Mouse (Mus musculus): ENCODE data around the gene Tmem94. TPM values are rescaled to one million over a fixed set of nuclear protein-coding genes. Genes with fewer than 3 reads are reported as not detected.

Tmem94 gene
- polyA plus RNA-seq, 1 experiment: 42.0 TPM

DNA sequence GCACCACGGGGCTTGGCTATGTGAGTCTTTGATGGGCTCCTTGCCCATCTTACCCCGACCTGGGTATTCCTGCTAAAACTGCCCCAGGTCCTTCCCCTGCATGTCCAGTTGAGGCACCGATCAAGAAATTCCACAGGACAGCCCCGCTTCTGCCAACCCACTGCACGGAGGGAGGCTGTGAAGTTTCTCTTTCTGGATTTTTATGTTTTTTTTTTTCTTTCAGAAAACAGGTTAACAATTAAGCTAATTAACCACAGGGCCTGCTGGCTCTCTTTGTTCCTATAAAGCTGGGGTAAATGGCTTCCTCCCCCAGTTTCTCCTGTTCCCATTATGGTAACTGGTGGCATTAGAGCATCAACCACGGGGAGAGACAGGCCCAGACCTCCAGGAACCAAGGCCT lies 68.8 kb downstream of the Tmem94 start:
- no peak for DNase-seq (ENCODE audit: low read depth in 1 of 2, low spot score in 2 of 2)
- Histone ChIP-seq H3K4me1 (ENCODE audit: control insufficient read depth, insufficient read depth, insufficient read length) (no peaks in the 10 kb centered on the region; the same call in 1 of the 2 replicates), H3K27ac (ENCODE audit: insufficient read depth, low read length) (no peak overlapping the region), H3K27me3 (ENCODE audit: control insufficient read depth, insufficient read depth, low read length) (no peaks in the 10 kb centered on the region), H3K36me3 (ENCODE audit: control insufficient read depth, insufficient read depth, low read length) (no peaks in the 10 kb centered on the region), H3K4me3 (ENCODE audit: extremely low read depth, insufficient read depth, insufficient read length) (no peak overlapping the region)
- TF ChIP-seq CTCF (IDR thresholded peaks at IDR 0.05; ENCODE audit: extremely low read depth, insufficient read depth, insufficient read length, insufficient replicate concordance) (no peak), POLR2A (IDR thresholded peaks at IDR 0.05; ENCODE audit: low read depth, low read length) (no peak)
- 85% methylated on average over 6 of the region's 6 CpGs for WGBS

- TF ChIP-seq CTCF (IDR thresholded peaks at IDR 0.05; ENCODE audit: extremely low read depth, insufficient read depth, insufficient read length, insufficient replicate concordance) (no peak), POLR2A (IDR thresholded peaks at IDR 0.05; ENCODE audit: low read depth, low read length) (no peak)
- Histone ChIP-seq H3K36me3 (ENCODE audit: control insufficient read depth, insufficient read depth, low read length) (no peaks in the 10 kb centered on the region), H3K27ac (ENCODE audit: insufficient read depth, low read length) (no peak overlapping the region), H3K4me3 (ENCODE audit: extremely low read depth, insufficient read depth, insufficient read length) (no peak overlapping the region), H3K4me1 (ENCODE audit: control insufficient read depth, insufficient read depth, insufficient read length) (no peaks in the 10 kb centered on the region), H3K27me3 (ENCODE audit: control insufficient read depth, insufficient read depth, low read length) (no peaks in the 10 kb centered on the region)
- WGBS: 83% methylated on average over 11 of the region's 11 CpGs
- no peak for DNase-seq (ENCODE audit: low read depth in 1 of 2, low spot score in 2 of 2)
Observed at GRCm38 (mm10) chr11:115836656-115837395, 71.6 kb downstream of the Tmem94 start.

DNA sequence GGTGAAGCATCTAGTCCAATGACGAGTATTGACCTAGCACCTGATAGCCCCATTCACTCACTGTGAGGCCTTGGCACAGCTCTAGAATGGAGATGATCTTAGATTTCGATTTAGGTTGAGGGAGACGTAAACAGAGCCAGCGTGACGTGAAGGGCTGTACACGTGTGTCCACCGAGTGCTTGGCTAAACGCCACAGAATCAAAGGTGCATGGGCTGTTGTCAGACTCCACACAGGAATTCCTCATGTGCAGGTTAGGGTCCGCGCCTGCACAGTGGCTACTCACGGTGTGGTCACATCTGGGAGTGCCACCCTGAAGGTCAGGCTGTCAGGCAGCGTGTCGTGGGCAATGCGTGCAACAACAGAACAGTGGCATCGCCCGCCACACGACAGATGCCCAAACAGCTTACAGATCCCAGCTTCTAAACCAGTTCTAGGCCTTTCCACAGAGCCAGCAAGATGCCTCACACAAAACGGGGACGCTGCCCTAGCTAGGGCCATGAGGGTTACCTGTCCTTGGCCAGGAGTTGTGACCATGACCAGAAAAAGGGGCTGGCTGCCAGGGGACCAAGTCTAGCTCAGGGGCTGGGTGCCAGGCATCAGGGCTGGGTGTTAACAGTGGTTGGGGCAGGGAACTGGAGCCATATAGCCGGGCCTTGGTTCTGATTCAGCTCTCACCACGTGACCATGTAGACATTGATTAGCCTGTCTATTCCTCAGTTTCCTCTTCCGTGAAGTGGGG lies 72.5 kb downstream of the Tmem94 start:
- Histone ChIP-seq H3K4me3 (ENCODE audit: extremely low read depth, insufficient read depth, insufficient read length) (no peak overlapping the region), H3K27me3 (ENCODE audit: control insufficient read depth, insufficient read depth, low read length) (no peaks in the 10 kb centered on the region), H3K36me3 (ENCODE audit: control insufficient read depth, insufficient read depth, low read length) (no peaks in the 10 kb centered on the region), H3K27ac (ENCODE audit: insufficient read depth, low read length) (no peak overlapping the region), H3K4me1 (ENCODE audit: control insufficient read depth, insufficient read depth, insufficient read length) (no peaks in the 10 kb centered on the region)
- WGBS: 94% methylated on average over 22 of the region's 22 CpGs
- TF ChIP-seq CTCF (IDR thresholded peaks at IDR 0.05; ENCODE audit: extremely low read depth, insufficient read depth, insufficient read length, insufficient replicate concordance) (no peak), POLR2A (IDR thresholded peaks at IDR 0.05; ENCODE audit: low read depth, low read length) (no peak)
- no peak for DNase-seq (ENCODE audit: low read depth in 1 of 2, low spot score in 2 of 2)

- Histone ChIP-seq H3K4me3 (ENCODE audit: extremely low read depth, insufficient read depth, insufficient read length) (no peak overlapping the region), H3K27ac (ENCODE audit: insufficient read depth, low read length) (no peak overlapping the region), H3K4me1 (ENCODE audit: control insufficient read depth, insufficient read depth, insufficient read length) (no peaks in the 10 kb centered on the region), H3K36me3 (ENCODE audit: control insufficient read depth, insufficient read depth, low read length) (no peaks in the 10 kb centered on the region; the same call in 1 of the 2 replicates), H3K27me3 (ENCODE audit: control insufficient read depth, insufficient read depth, low read length) (no peaks in the 10 kb centered on the region)
- WGBS: 46% methylated on average over 4 of the region's 4 CpGs
- no peak for DNase-seq (ENCODE audit: low read depth in 1 of 2, low spot score in 2 of 2)
- TF ChIP-seq CTCF (IDR thresholded peaks at IDR 0.05; ENCODE audit: extremely low read depth, insufficient read depth, insufficient read length, insufficient replicate concordance): no peak
- TF ChIP-seq POLR2A (IDR thresholded peaks at IDR 0.05; ENCODE audit: low read depth, low read length): no peak
Observed at GRCm38 (mm10) chr11:115838895-115839311, 73.7 kb downstream of the Tmem94 start.

- Histone ChIP-seq H3K27ac (ENCODE audit: insufficient read depth, low read length) (no peak overlapping the region), H3K4me3 (ENCODE audit: extremely low read depth, insufficient read depth, insufficient read length) (no peak overlapping the region), H3K4me1 (ENCODE audit: control insufficient read depth, insufficient read depth, insufficient read length) (no peaks in the 10 kb centered on the region), H3K27me3 (ENCODE audit: control insufficient read depth, insufficient read depth, low read length) (no peaks in the 10 kb centered on the region), H3K36me3 (ENCODE audit: control insufficient read depth, insufficient read depth, low read length) (peaks cover 2% of the 10 kb centered on the region; the same call in 1 of the 2 replicates)
- no peak for DNase-seq (ENCODE audit: low read depth in 1 of 2, low spot score in 2 of 2)
- TF ChIP-seq CTCF (IDR thresholded peaks at IDR 0.05; ENCODE audit: extremely low read depth, insufficient read depth, insufficient read length, insufficient replicate concordance) (no peak), POLR2A (IDR thresholded peaks at IDR 0.05; ENCODE audit: low read depth, low read length) (no peak)
- 81% methylated on average over 3 of the region's 3 CpGs for WGBS
Observed at GRCm38 (mm10) chr11:115839732-115840131, 74.5 kb downstream of the Tmem94 start.

DNA sequence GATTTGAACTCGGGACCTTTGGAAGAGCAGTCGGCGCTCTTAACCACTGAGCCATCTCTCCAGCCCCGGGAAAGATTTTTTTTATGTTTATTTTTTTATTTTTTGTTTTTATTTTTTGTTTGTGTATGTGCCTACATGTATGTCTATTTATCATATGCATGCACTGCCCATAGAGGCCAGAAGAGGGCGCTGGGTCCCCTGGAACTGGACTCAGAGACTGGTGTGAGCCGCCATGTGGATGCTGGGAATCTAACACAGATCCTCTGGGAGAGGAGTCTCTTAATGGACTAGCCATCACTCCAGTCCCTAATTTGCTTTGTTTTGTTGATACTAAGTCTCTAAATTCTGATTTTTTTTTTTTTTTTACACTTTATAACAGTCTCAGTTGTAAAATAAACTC lies 75.8 kb downstream of the Tmem94 start:
- WGBS: 87% methylated on average over 6 of the region's 6 CpGs

More for the DNA sequence above, 75.8 kb downstream of the Tmem94 start:
- no peak overlapping the region for H3K27ac ChIP-seq (ENCODE audit: insufficient read depth, low read length)
- TF ChIP-seq POLR2A (IDR thresholded peaks at IDR 0.05; ENCODE audit: low read depth, low read length): no peak
- TF ChIP-seq CTCF (IDR thresholded peaks at IDR 0.05; ENCODE audit: extremely low read depth, insufficient read depth, insufficient read length, insufficient replicate concordance): no peak
- peaks cover 9% of the 10 kb centered on the region for H3K36me3 ChIP-seq (ENCODE audit: control insufficient read depth, insufficient read depth, low read length)
- no peaks in the 10 kb centered on the region for H3K27me3 ChIP-seq (ENCODE audit: control insufficient read depth, insufficient read depth, low read length)
- H3K4me1 ChIP-seq (ENCODE audit: control insufficient read depth, insufficient read depth, insufficient read length): no peaks in the 10 kb centered on the region
- DNase-seq (ENCODE audit: low read depth in 1 of 2, low spot score in 2 of 2): no peak
- H3K4me3 ChIP-seq (ENCODE audit: extremely low read depth, insufficient read depth, insufficient read length): no peak overlapping the region
